Mouse (Mus musculus): ENCODE results near the gene Slc22a7. TPM values are rescaled to one million over a fixed set of nuclear protein-coding genes. Genes with fewer than 3 reads are reported as not detected.
A peak's percentile ranks its signal among the peaks of the same experiment; 100 is the strongest.

Gene Slc22a7
- polyA plus RNA-seq, 1 experiment from 2014 or later = not detected

DNA sequence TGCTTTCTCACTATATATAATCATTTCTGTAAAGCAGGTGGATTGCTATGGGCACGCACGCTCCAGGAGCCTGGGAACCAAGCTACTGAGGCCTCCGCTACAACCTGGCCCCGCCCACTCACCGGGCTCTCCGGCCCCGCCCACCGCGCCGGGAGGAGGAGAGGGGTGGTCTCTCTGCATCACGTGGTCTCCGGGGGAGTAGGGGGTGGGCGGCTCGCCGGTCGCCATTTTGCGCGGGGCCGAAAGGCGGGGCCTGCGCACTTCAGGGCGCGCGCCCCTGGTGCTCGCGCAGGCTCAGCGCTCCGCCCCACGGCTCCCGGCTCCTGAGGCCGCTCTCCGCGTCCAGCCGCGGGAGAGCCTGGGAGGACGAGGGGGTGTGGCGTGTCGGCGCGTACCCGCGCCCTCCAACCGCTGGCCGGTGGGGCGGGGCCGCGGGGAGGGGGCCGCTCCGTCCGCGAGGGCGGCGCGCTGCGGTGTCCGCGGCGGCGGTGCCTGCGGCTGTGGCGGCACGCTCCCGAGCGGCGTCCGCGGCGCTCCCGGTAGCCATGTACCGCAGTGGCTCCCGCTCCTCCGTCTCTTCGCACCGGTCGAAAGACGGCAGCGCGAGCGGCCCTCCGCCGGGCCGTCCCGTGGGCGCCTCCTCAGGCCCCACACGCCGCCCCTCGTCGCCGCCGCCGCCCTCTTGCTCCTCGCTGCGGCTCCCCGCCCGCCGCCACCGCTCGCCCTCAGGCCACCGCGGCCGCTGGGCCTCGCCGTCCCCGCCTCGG is 54.8 kb downstream of the Slc22a7 start, which contains the start of gene Zfp318:
Zfp318 (plus strand) TSS at position 438 of the 767 bp plus-strand sequence.
- H3K9ac ChIP-seq (replicated peaks; ENCODE audit: low read depth, low read length) = peak within 1 kb of the TSS; percentile 90
- H3K27me3 ChIP-seq (ENCODE audit: control insufficient read depth, insufficient read depth, low read length) = no peaks in the 10 kb centered on the region
- ATAC-seq (ENCODE audit: insufficient number of reproducible peaks, insufficient read depth, low FRiP score, low read depth) = peak; percentile 98
- under 1% methylated on average over 81 of the region's 105 CpGs for WGBS
- H3K4me2 ChIP-seq (replicated peaks; ENCODE audit: low read depth, low read length) = peak within 1 kb of the TSS; percentile 68
- H3K36me3 ChIP-seq (ENCODE audit: control insufficient read depth, insufficient read depth, low read length) = peaks cover 10% of the 10 kb centered on the region; the same call in 1 of the 2 replicates
- H3K9me3 ChIP-seq (ENCODE audit: control insufficient read depth, low read depth, low read length) = no peaks in the 10 kb centered on the region
- peaks cover 9% of the 10 kb centered on the region for H3K4me1 ChIP-seq (ENCODE audit: control insufficient read depth, insufficient read depth, low read length)
- H3K27ac ChIP-seq (ENCODE audit: low read length) = peak within 1 kb of the TSS; percentile 85
- H3K4me3 ChIP-seq (ENCODE audit: low read depth, low read length) = peak within 1 kb of the TSS; percentile 80

Other genes starting within 250 kb of the Slc22a7 start
- 14.3 and 14.7 TPM in 2 replicates for gene Polh, start 235.8 kb downstream of the Slc22a7 start, polyA plus RNA-seq (2014; fragmentation: Nextera tagmentation; extraction: Ambion mirVana)
- gene Xpo5, start 235.7 kb downstream of the Slc22a7 start, polyA plus RNA-seq (2014; fragmentation: Nextera tagmentation; extraction: Ambion mirVana) = 47.9 and 48.4 TPM in 2 replicates
- gene Polr1c, start 190.4 kb downstream of the Slc22a7 start, polyA plus RNA-seq (2014; fragmentation: Nextera tagmentation; extraction: Ambion mirVana) = 86.8 and 87.9 TPM in 2 replicates
- 104 and 106 TPM in 2 replicates for gene Yipf3, start 190.4 kb downstream of the Slc22a7 start, polyA plus RNA-seq (2014; fragmentation: Nextera tagmentation; extraction: Ambion mirVana)
- gene Lrrc73, start 184.9 kb downstream of the Slc22a7 start, polyA plus RNA-seq (2014; fragmentation: Nextera tagmentation; extraction: Ambion mirVana) = 0.55 and 0.85 TPM in 2 replicates
- gene Tjap1, start 155.4 kb downstream of the Slc22a7 start, polyA plus RNA-seq (2014; fragmentation: Nextera tagmentation; extraction: Ambion mirVana) = 46.4 and 48.8 TPM in 2 replicates
- gene Dlk2, start 141.0 kb downstream of the Slc22a7 start, polyA plus RNA-seq (2014; fragmentation: Nextera tagmentation; extraction: Ambion mirVana) = 2.8 and 3.9 TPM in 2 replicates
- gene Abcc10, start 110.1 kb downstream of the Slc22a7 start, polyA plus RNA-seq (2014; fragmentation: Nextera tagmentation; extraction: Ambion mirVana) = 4.6 and 4.9 TPM in 2 replicates
- 12.7 and 16.5 TPM in 2 replicates for gene Zfp318, start 54.7 kb downstream of the Slc22a7 start, polyA plus RNA-seq (2014; fragmentation: Nextera tagmentation; extraction: Ambion mirVana)
- 1.3 and 1.7 TPM in 2 replicates for gene Crip3, start 9.5 kb downstream of the Slc22a7 start, polyA plus RNA-seq (2014; fragmentation: Nextera tagmentation; extraction: Ambion mirVana)
- gene Ttbk1, start 49.2 kb upstream of the Slc22a7 start, polyA plus RNA-seq (2014; fragmentation: Nextera tagmentation; extraction: Ambion mirVana) = 0.25 and 0.27 TPM in 2 replicates
- gene Dnph1, start 58.3 kb upstream of the Slc22a7 start, polyA plus RNA-seq (2014; fragmentation: Nextera tagmentation; extraction: Ambion mirVana) = 56.3 and 65.5 TPM in 2 replicates
- gene Cul9, start 107.9 kb upstream of the Slc22a7 start, polyA plus RNA-seq (2014; fragmentation: Nextera tagmentation; extraction: Ambion mirVana) = 3.6 and 5.6 TPM in 2 replicates
- gene Srf, start 117.7 kb upstream of the Slc22a7 start, polyA plus RNA-seq (2014; fragmentation: Nextera tagmentation; extraction: Ambion mirVana) = 12.2 and 15.7 TPM in 2 replicates
- gene Ptk7, start 191.0 kb upstream of the Slc22a7 start, polyA plus RNA-seq (2014; fragmentation: Nextera tagmentation; extraction: Ambion mirVana) = 37.6 and 45.2 TPM in 2 replicates
- 31.0 and 32.3 TPM in 2 replicates for gene Klc4, start 207.6 kb upstream of the Slc22a7 start, polyA plus RNA-seq (2014; fragmentation: Nextera tagmentation; extraction: Ambion mirVana)
- 99.2 and 104 TPM in 2 replicates for gene Mrpl2, start 207.8 kb upstream of the Slc22a7 start, polyA plus RNA-seq (2014; fragmentation: Nextera tagmentation; extraction: Ambion mirVana)
- gene Cul7, start 211.9 kb upstream of the Slc22a7 start, polyA plus RNA-seq (2014; fragmentation: Nextera tagmentation; extraction: Ambion mirVana) = 45.9 and 47.2 TPM in 2 replicates
- gene Rrp36, start 235.9 kb upstream of the Slc22a7 start, polyA plus RNA-seq (2014; fragmentation: Nextera tagmentation; extraction: Ambion mirVana) = 52.3 and 53.5 TPM in 2 replicates
- gene Mea1, start 240.3 kb upstream of the Slc22a7 start, polyA plus RNA-seq (2014; fragmentation: Nextera tagmentation; extraction: Ambion mirVana) = 152 and 162 TPM in 2 replicates
- 101 and 105 TPM in 2 replicates for gene Klhdc3, start 242.5 kb upstream of the Slc22a7 start, polyA plus RNA-seq (2014; fragmentation: Nextera tagmentation; extraction: Ambion mirVana)